Mouse (Mus musculus): Measurements from ENCODE around the gene Cryz.
"Not testable (repeated sequence)": the region's sequence is repeated elsewhere in the genome, so short reads cannot be mapped to it uniquely, and the experiment has no call there.

The Cryz gene

GRCm38 (mm10) chr3:154614771-154615170 lies 18.3 kb downstream of the Cryz start:
- no peak for DNase-seq

DNA sequence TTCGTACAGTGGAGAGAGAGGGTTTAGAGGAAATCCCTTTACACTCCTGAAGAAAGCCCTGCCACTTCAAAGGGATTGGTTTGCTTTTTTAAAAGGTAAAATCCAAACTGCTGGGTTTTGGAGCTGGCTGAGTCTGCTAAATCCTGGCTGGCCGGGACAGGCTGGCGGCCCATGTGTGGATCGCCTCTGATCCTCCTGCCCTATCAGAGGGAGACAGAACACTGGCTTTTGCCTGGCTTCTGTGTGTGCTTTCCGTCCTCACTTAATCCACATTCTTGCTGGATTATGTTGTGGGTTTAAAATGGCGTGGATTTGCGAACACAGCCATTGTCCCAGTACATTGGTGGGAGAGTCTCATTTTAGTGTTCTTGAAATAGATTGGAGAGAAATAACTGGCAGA lies 18.8 kb downstream of the Cryz start:
- DNase-seq: no peak

- no peak for DNase-seq
Observed at GRCm38 (mm10) chr3:154616106-154616505, 19.6 kb downstream of the Cryz start.

DNA sequence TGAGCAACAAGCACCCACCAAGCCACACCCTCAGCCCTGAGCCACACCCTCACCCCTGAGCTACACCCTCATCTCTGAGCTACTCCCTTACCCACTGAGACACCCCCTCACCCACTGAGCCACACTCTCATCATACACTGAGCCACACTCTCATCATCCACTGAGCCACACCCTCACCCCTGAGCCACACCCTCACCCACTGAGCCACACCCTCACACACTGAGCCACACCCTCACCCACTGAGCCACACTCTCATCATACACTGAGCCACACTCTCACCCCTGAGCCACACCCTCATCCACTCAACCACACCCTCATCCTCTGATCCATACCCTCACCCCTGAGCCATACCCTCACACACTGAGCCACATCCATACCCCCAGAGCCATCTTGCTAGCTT lies 31.8 kb downstream of the Cryz start:
- no peak for DNase-seq

DNA sequence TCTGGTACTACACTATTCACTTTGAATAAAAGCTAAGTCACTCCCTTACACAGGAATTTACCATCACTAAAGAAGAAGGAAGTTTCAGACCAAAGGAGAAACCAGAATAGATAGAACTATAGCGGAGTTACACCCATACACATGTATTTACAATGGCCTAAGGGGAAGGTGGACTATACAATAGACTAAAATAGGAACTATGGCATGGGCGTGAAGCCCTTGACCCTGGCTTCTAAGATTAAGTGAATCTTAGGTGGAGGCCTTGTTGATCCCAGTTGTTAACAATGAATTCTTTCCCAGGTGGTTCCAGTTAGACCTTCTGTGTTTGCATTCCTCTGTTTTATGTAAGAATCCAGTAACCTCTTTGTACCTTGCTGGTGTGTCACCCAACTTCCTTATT lies 34.8 kb downstream of the Cryz start:
- DNase-seq: not testable (repeated sequence)

DNA sequence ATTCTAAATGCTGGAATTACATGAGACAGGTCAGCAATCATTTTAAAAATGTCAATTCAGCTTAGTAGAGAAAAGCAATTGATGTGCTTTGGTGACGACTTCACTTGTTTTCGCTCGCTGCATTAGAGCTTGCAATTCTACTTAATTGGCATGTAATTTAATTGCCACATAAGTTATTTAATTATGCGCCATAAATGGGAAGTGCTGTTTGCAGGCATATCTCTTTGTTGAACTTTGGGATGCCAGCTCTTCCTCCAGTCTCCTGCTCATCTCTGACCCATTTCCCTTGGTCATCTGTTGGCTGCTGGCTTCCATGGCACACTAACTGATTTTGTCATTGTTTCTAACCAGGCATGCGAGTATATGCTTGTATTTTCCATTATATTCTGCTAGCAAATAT lies 36.6 kb downstream of the Cryz start:
- no peak for DNase-seq

DNA sequence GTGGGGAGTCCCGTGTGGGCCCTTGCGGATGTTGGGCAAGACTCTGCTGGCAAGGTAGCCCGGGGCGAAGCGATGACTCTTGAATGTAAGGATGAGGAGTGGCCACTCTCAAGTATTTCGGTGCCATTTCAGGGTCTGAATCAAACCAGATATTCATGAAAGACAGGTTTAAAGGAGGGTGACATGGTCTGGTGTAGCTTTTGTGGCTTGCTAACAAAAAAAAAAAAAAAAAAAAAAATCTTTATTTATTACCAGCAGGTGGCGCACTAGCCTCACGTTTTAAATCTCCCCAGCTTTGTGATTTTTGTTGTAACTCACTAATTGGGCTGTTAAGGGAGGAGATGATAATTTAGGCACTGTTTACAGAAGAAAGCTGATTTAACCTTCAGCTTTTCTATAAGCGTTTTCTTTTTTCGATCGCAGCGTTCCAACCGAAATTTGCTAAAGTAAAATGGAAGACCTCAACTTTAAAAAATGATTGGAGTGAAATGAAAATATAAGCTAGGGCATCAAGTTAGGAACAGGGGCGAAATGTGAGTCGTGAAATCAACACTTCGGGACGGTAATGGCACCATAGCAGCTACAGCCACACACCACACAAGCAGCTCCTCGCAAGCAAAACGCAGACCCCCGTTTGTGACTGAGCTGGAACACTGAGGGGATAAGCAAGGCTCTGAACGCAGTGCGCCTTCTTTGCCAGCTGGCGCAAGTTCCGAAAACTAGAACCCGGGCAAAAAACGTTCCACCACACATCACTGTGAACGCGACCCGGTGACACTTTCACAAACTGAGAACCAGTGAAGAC lies 50.3 kb downstream of the Cryz start:
- no peak for DNase-seq

DNA sequence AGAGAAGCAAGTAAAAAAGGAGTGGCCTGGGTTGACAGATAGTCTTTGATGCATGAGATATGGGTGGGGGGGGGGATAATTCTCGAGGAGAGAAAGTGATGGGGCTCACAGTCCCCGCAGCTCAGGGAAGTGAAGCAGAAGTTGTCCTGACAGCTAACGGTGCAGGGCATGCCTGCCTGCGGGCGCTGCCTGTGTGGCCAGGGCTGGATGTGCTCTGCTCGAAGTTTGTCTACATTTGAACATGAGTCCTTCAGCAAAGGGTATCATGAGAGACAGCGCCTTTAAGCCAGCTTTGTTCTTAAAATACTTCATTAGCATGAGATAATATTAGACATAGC lies 50.9 kb downstream of the Cryz start:
- DNase-seq: no peak

- DNase-seq: no peak
Observed at GRCm38 (mm10) chr3:154649411-154650285, 53.1 kb downstream of the Cryz start.

- no peak for DNase-seq
Observed at GRCm38 (mm10) chr3:154651192-154651821, 54.8 kb downstream of the Cryz start.

- DNase-seq: peak; percentile 70
Observed at GRCm38 (mm10) chr3:154652581-154653420, 56.3 kb downstream of the Cryz start.

- DNase-seq: no peak
Observed at GRCm38 (mm10) chr3:154653454-154653853, 56.9 kb downstream of the Cryz start.

DNA sequence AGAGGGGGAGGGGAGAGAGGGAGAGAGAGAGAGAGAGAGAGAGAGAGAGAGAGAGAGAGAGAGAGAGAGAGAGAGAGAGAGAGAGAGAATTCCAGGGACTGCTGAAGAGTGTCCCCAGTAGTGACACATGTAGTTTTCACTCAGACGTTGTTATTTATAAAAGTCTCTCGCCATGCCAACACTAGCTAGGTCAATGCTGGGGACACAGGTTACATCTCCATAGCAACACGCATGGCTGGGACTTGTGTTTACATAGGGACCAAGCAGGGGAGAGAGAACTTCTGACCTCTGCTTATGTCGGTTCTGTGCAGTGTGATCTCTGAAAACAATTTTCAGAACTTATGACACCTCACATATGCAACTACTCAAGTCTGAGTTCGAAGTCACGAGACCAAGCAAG lies 57.8 kb downstream of the Cryz start:
- DNase-seq: no peak

- DNase-seq: no peak
Observed at GRCm38 (mm10) chr3:154654901-154655300, 58.4 kb downstream of the Cryz start.

- no peak for DNase-seq
Observed at GRCm38 (mm10) chr3:154655711-154656110, 59.2 kb downstream of the Cryz start.

DNA sequence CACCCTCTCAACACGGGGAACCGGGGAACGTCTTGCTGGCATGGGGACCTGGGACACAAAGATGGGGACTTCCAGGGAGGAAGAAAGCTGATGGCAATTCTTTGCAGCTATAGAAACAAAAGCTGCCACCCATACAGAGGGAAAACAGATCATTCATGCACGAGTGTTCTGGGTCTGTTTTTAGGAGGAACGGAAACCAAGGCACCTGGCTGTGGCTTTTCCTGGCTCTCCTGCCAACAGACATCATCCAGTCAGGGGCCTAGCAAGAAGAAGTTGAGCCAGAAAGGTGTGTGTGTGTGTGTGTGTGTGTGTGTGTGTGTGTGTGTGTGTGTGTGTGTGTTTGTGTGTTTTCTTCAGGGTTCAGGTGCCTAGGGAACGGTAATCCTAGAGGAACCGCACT lies 67.0 kb downstream of the Cryz start, which contains the start of gene Erich3:
Gene Erich3, plus strand, starts transcription at position 315 of the 400 bp plus-strand sequence.
- no peak for DNase-seq

- DNase-seq: peak; percentile 83
Observed at GRCm38 (mm10) chr3:154663976-154664581, 67.6 kb downstream of the Cryz start.

GRCm38 (mm10) chr3:154664636-154665035 lies 68.1 kb downstream of the Cryz start:
- DNase-seq: no peak

DNA sequence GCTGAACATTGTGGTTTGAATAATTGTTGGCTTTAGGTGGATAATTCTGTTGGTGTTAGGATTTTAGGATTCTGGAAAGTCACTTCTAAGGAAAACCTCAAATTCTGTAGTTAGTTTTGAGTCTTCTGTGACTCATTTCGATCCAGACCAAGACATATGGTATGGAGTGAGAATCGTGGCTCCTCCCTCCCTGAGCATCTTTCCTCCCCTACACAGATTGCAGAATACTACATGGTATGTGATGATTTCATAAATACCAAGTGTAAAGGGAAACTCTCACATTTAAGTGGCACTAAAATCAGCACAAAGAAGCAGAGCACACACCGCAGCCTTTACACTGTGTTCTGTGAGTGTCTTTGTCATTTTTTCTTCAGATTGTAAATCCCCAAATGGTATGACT lies 72.0 kb downstream of the Cryz start:
- DNase-seq: no peak

DNA sequence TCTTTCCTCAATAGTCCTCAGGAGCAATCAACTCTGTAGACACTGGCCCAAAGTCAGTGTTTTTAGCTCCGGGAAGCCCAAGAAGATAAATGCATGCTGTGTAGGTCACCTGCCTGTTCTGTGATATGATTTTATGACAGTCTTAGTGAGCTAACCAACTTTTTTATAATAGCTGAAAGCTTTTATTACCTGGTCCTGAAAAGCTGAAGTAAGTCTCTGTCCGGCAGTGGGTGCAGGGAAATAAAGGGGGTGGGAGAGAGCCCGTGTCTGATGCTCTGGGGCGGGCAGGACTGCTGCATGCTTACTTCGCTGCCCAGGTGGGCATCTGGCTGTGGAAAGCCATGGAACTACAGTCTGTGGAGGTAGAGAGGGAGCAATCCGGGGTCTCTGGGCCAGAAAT lies 74.1 kb downstream of the Cryz start:
- no peak for DNase-seq

GRCm38 (mm10) chr3:154671013-154671412 lies 74.5 kb downstream of the Cryz start:
- DNase-seq: no peak
